Mouse (Mus musculus): ENCODE measurements around the gene Tprn. TPM values are rescaled to one million over a fixed set of nuclear protein-coding genes. Genes with fewer than 3 reads are reported as not detected.

The Tprn gene
- polyA plus RNA-seq, 1 experiment from 2014 or later = 5.0 TPM

DNA sequence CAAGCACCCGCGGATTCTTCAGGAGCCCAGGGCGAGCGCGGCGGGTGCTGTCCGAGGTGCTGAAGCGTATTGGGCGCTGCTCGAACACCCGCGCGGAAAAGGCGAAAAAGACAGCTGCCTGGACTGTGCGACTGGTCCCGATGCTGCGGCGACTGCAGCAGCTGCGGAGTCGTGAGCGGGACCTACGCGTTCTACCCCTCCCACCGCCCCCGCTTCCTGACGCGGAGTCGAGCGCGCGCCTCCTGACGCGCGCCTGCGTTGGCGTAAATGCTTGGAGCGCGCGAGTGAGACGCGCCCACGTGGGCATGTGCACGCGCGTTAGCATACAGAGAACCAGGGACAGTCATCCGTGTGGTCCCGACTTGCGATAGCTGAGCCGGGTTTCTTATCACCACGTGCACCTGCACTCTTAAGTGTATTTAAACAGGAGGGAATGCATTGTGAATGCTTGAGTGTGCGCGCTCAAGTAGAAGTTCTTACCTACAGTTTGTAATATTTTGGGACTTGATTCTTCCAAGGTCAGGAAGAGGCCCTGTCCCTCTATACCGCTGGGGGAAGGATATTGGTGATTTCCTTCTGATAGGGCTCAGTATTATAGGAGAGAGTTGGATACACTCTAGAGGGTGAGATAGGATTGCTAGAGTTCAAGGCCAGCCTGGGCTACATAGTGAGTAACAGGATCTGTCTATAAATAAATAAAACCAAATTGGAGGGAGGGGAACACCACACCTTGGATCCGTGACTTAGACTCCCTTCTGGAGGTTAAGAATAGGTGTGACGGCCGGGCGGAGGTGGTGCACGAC, 56.8 kb downstream of the Tprn start, which contains the start of gene Grin1:
Gene Grin1 (minus strand): TSS at position 217 of the 803 bp plus-strand sequence.
- TF ChIP-seq CTCF (IDR thresholded peaks at IDR 0.05; ENCODE audit: low read depth) = no peak
- no peaks in the 10 kb centered on the region for H3K9me3 ChIP-seq (ENCODE audit: low read depth, low read length)
- no peaks in the 10 kb centered on the region; the same call in 1 of the 2 replicates for H3K4me1 ChIP-seq (ENCODE audit: insufficient read depth)
- H3K4me3 ChIP-seq (ENCODE audit: low read depth, low read length) = peak within 1 kb of the TSS; percentile 24
- H3K4me2 ChIP-seq = peak within 1 kb of the TSS; percentile 59
- DNase-seq (peak; percentile 90), ATAC-seq (ENCODE audit: insufficient read depth) (peak; percentile 69)
- H3K36me3 ChIP-seq (ENCODE audit: insufficient read depth) = no peaks in the 10 kb centered on the region
- H3K27ac ChIP-seq (ENCODE audit: low read depth) = no peak within 1 kb of the TSS
- WGBS = 9% methylated on average over 58 of the region's 58 CpGs
- peaks cover 26% of the 10 kb centered on the region for H3K27me3 ChIP-seq (ENCODE audit: insufficient read depth, low read length)
- no peak within 1 kb of the TSS for H3K9ac ChIP-seq

Other genes starting within 250 kb of the Tprn start
- 59.9 and 67.8 TPM in 2 replicates for gene Nsmf, start 208.3 kb upstream of the Tprn start, polyA plus RNA-seq (2014; fragmentation: Nextera tagmentation; extraction: Ambion mirVana)
- gene Entpd8, start 182.3 kb upstream of the Tprn start, polyA plus RNA-seq (2014; fragmentation: Nextera tagmentation; extraction: Ambion mirVana) = not detected in 2 replicates
- 0.41 and 0.68 TPM in 2 replicates for gene Noxa1, start 167.5 kb upstream of the Tprn start, polyA plus RNA-seq (2014; fragmentation: Nextera tagmentation; extraction: Ambion mirVana)
- gene Nrarp, start 81.9 kb upstream of the Tprn start, polyA plus RNA-seq (2014; fragmentation: Nextera tagmentation; extraction: Ambion mirVana) = 13.7 and 14.9 TPM in 2 replicates
- 7.5 and 8.2 TPM in 2 replicates for gene Tor4a, start 65.7 kb upstream of the Tprn start, polyA plus RNA-seq (2014; fragmentation: Nextera tagmentation; extraction: Ambion mirVana)
- 96.6 and 108 TPM in 2 replicates for gene Nelfb, start 51.1 kb upstream of the Tprn start, polyA plus RNA-seq (2014; fragmentation: Nextera tagmentation; extraction: Ambion mirVana)
- gene Stpg3, start 48.0 kb upstream of the Tprn start, polyA plus RNA-seq (2014; fragmentation: Nextera tagmentation; extraction: Ambion mirVana) = not detected in 2 replicates
- gene Fam166a, start 43.9 kb upstream of the Tprn start, polyA plus RNA-seq (2014; fragmentation: Nextera tagmentation; extraction: Ambion mirVana) = 0.47 TPM in 1 of 2 replicates, not detected in the other
- gene Tubb4b, start 37.9 kb upstream of the Tprn start, polyA plus RNA-seq (2014; fragmentation: Nextera tagmentation; extraction: Ambion mirVana) = 593 and 610 TPM in 2 replicates
- gene Slc34a3, start 28.3 kb upstream of the Tprn start, polyA plus RNA-seq (2014; fragmentation: Nextera tagmentation; extraction: Ambion mirVana) = not detected in 2 replicates
- not detected in 2 replicates for gene Rnf224, start 25.8 kb upstream of the Tprn start, polyA plus RNA-seq (2014; fragmentation: Nextera tagmentation; extraction: Ambion mirVana)
- gene Rnf208, start 20.4 kb upstream of the Tprn start, polyA plus RNA-seq (2014; fragmentation: Nextera tagmentation; extraction: Ambion mirVana) = 7.7 and 9.9 TPM in 2 replicates
- gene Cysrt1, start 20.2 kb upstream of the Tprn start, polyA plus RNA-seq (2014; fragmentation: Nextera tagmentation; extraction: Ambion mirVana) = not detected in 2 replicates
- 3.5 and 3.6 TPM in 2 replicates for gene AL732309.1, start 15.8 kb upstream of the Tprn start, polyA plus RNA-seq (2014; fragmentation: Nextera tagmentation; extraction: Ambion mirVana)
- 14.5 and 16.4 TPM in 2 replicates for gene Tmem203, start 7.2 kb upstream of the Tprn start, polyA plus RNA-seq (2014; fragmentation: Nextera tagmentation; extraction: Ambion mirVana)
- 217 and 229 TPM in 2 replicates for gene Ssna1, start 9.8 kb downstream of the Tprn start, polyA plus RNA-seq (2014; fragmentation: Nextera tagmentation; extraction: Ambion mirVana)
- 109 and 119 TPM in 2 replicates for gene Anapc2, start 9.9 kb downstream of the Tprn start, polyA plus RNA-seq (2014; fragmentation: Nextera tagmentation; extraction: Ambion mirVana)
- gene Tmem210, start 25.5 kb downstream of the Tprn start, polyA plus RNA-seq (2014; fragmentation: Nextera tagmentation; extraction: Ambion mirVana) = not detected in 2 replicates
- 0.46 and 0.89 TPM in 2 replicates for gene Lrrc26, start 27.3 kb downstream of the Tprn start, polyA plus RNA-seq (2014; fragmentation: Nextera tagmentation; extraction: Ambion mirVana)
- 0.78 and 0.84 TPM in 2 replicates for gene Grin1, start 56.6 kb downstream of the Tprn start, polyA plus RNA-seq (2014; fragmentation: Nextera tagmentation; extraction: Ambion mirVana)
- gene Man1b1, start 69.7 kb downstream of the Tprn start, polyA plus RNA-seq (2014; fragmentation: Nextera tagmentation; extraction: Ambion mirVana) = 70.9 and 76.4 TPM in 2 replicates
- 13.9 and 16.6 TPM in 2 replicates for gene Dpp7, start 93.7 kb downstream of the Tprn start, polyA plus RNA-seq (2014; fragmentation: Nextera tagmentation; extraction: Ambion mirVana)
- 17.4 and 20.1 TPM in 2 replicates for gene Uap1l1, start 103.1 kb downstream of the Tprn start, polyA plus RNA-seq (2014; fragmentation: Nextera tagmentation; extraction: Ambion mirVana)
- 42.0 and 45.5 TPM in 2 replicates for gene Sapcd2, start 109.7 kb downstream of the Tprn start, polyA plus RNA-seq (2014; fragmentation: Nextera tagmentation; extraction: Ambion mirVana)
- gene Entpd2, start 133.3 kb downstream of the Tprn start, polyA plus RNA-seq (2014; fragmentation: Nextera tagmentation; extraction: Ambion mirVana) = 0.92 and 1.2 TPM in 2 replicates
- 19.5 and 20.5 TPM in 2 replicates for gene Npdc1, start 136.7 kb downstream of the Tprn start, polyA plus RNA-seq (2014; fragmentation: Nextera tagmentation; extraction: Ambion mirVana)
- not detected in 2 replicates for gene Fut7, start 160.6 kb downstream of the Tprn start, polyA plus RNA-seq (2014; fragmentation: Nextera tagmentation; extraction: Ambion mirVana)
- 3.9 and 4.6 TPM in 2 replicates for gene Abca2, start 166.1 kb downstream of the Tprn start, polyA plus RNA-seq (2014; fragmentation: Nextera tagmentation; extraction: Ambion mirVana)
- gene Clic3, start 194.2 kb downstream of the Tprn start, polyA plus RNA-seq (2014; fragmentation: Nextera tagmentation; extraction: Ambion mirVana) = 20.0 and 30.2 TPM in 2 replicates
- 15.8 and 23.5 TPM in 2 replicates for gene Paxx, start 198.5 kb downstream of the Tprn start, polyA plus RNA-seq (2014; fragmentation: Nextera tagmentation; extraction: Ambion mirVana)
- 3.3 and 3.4 TPM in 2 replicates for gene Ptgds, start 207.4 kb downstream of the Tprn start, polyA plus RNA-seq (2014; fragmentation: Nextera tagmentation; extraction: Ambion mirVana)
- not detected in 2 replicates for gene Lcn12, start 231.3 kb downstream of the Tprn start, polyA plus RNA-seq (2014; fragmentation: Nextera tagmentation; extraction: Ambion mirVana)
- gene Fbxw5, start 238.1 kb downstream of the Tprn start, polyA plus RNA-seq (2014; fragmentation: Nextera tagmentation; extraction: Ambion mirVana) = 75.8 and 77.7 TPM in 2 replicates
- 3.9 and 5.5 TPM in 2 replicates for gene C8g, start 239.1 kb downstream of the Tprn start, polyA plus RNA-seq (2014; fragmentation: Nextera tagmentation; extraction: Ambion mirVana)